In genomic region chr17:56831111-56831816, GRCm38 (mm10) we compare ENCODE assay signal across 8 mouse cellular contexts. TPM values are rescaled to one million over a fixed set of nuclear protein-coding genes. Genes with fewer than 3 reads are reported as not detected.
DNase-seq lines count a peak whose midpoint lies in the region; ATAC-seq lines count a peak whose summit lies in the region.

No protein-coding gene starts in this region.

- peak overlapping the region; percentile 75 for H3K4me3 ChIP-seq in heart, embryonic 13.5 days
- peak overlapping the region; percentile 92 for H3K4me3 ChIP-seq in liver, embryonic 12.5 days
- peak overlapping the region; percentile 55 for H3K4me3 ChIP-seq in stomach, embryonic 15.5 days (replicated peaks)

- H3K9ac ChIP-seq in heart, embryonic 13.5 days: peak overlapping the region; percentile 66
- peak overlapping the region; percentile 66 for H3K9ac ChIP-seq in liver, embryonic 12.5 days
- 0 out of 2 replicates have a peak overlapping the region, but pooled peaks have one; percentile 3 for H3K9ac ChIP-seq in stomach, embryonic 15.5 days

- DNase-seq in CD4-positive helper T cell, adult 2 months (ENCODE audit: low read depth, low spot score): peak; percentile 99
- DNase-seq in brain, embryonic 18.5 days (ENCODE audit: low read depth, low spot score): peak; percentile 98
- DNase-seq in kidney, postnatal 10 days: peak; percentile 100
- DNase-seq in natural killer cell, adult 2 months (ENCODE audit: low spot score in 2 of 2): peak; percentile 97 to 99

- H3K4me1 ChIP-seq in heart, embryonic 13.5 days: peaks cover 21% of the 10 kb centered on the region
- H3K4me1 ChIP-seq in liver, embryonic 12.5 days: peaks cover 65% of the 10 kb centered on the region
- H3K4me1 ChIP-seq in stomach, embryonic 15.5 days: 0 out of 2 replicates have a peak, but pooled peaks cover 12% of the 10 kb centered on the region

- H3K27ac ChIP-seq in heart, embryonic 13.5 days (replicated peaks): no peak overlapping the region
- H3K27ac ChIP-seq in liver, embryonic 12.5 days: no peak overlapping the region
- H3K27ac ChIP-seq in stomach, embryonic 15.5 days: no peak overlapping the region

- under 1% methylated on average over 41 of the region's 42 CpGs for whole genome bisulfite sequencing in heart, embryonic 13.5 days
- under 1% methylated on average over 42 of the region's 42 CpGs for WGBS in liver, embryonic 12.5 days (ENCODE audit: insufficient replicate concordance)
- whole genome bisulfite sequencing in stomach, embryonic 15.5 days: under 1% methylated on average over 41 of the region's 42 CpGs

- H3K27me3 ChIP-seq in heart, embryonic 13.5 days (replicated peaks): peaks cover 31% of the 10 kb centered on the region; the same call in 1 of the 2 replicates
- peaks cover 35% of the 10 kb centered on the region for H3K27me3 ChIP-seq in liver, embryonic 12.5 days (replicated peaks)
- H3K27me3 ChIP-seq in stomach, embryonic 15.5 days (replicated peaks): no peaks in the 10 kb centered on the region

- H3K36me3 ChIP-seq in heart, embryonic 13.5 days: no peaks in the 10 kb centered on the region
- H3K36me3 ChIP-seq in liver, embryonic 12.5 days: no peaks in the 10 kb centered on the region
- H3K36me3 ChIP-seq in stomach, embryonic 15.5 days: no peaks in the 10 kb centered on the region

- peak; percentile 80 for ATAC-seq in erythroid progenitor cell, adult 5-6 weeks (replicated peaks; ENCODE audit: low FRiP score, poor library complexity, severe bottlenecking)
- ATAC-seq in heart, embryonic 13.5 days (ENCODE audit: extremely low read depth, insufficient number of reproducible peaks, low FRiP score, low TSS enrichment): peak; percentile 98
- peak; percentile 92 for ATAC-seq in liver, embryonic 12.5 days
- peak; percentile 97 for ATAC-seq in stomach, embryonic 15.5 days (ENCODE audit: insufficient read depth, low FRiP score, low read depth)

- H3K9me3 ChIP-seq in heart, embryonic 13.5 days: no peaks in the 10 kb centered on the region
- H3K9me3 ChIP-seq in liver, embryonic 12.5 days (replicated peaks): no peaks in the 10 kb centered on the region
- H3K9me3 ChIP-seq in stomach, embryonic 15.5 days: no peaks in the 10 kb centered on the region

- peak overlapping the region; percentile 97 for H3K4me2 ChIP-seq in heart, embryonic 13.5 days
- peak overlapping the region; percentile 94 for H3K4me2 ChIP-seq in liver, embryonic 12.5 days
- H3K4me2 ChIP-seq in stomach, embryonic 15.5 days: peak overlapping the region; percentile 89

RNA-seq across cellular contexts. Expression of gene Rfx2, which starts 0.5 kb away (rescaled TPM):
- total RNA-seq in erythroid progenitor cell, adult 5-6 weeks (2015; ENCODE audit: low replicate concordance): 101 and 107 TPM in 2 replicates
- 76.1 and 105 TPM in 2 replicates for total RNA-seq in erythroid progenitor cell, adult 5-6 weeks (2017; ENCODE audit: low replicate concordance)
- 4.7 and 4.9 TPM in 2 replicates for polyA plus RNA-seq in heart, embryonic 13.5 days (2015; fragmentation: Nextera tagmentation; extraction: Ambion mirVana)
- polyA plus RNA-seq in liver, embryonic 12.5 days (2016; fragmentation: Nextera tagmentation; extraction: Ambion mirVana): 12.6 and 13.6 TPM in 2 replicates
- 6.1 and 6.6 TPM in 2 replicates for polyA plus RNA-seq in stomach, embryonic 15.5 days (2015; fragmentation: Nextera tagmentation; extraction: Ambion mirVana)

RNA-seq across cellular contexts. Expression of gene Acsbg2, which starts 43.0 kb away (rescaled TPM):
- total RNA-seq in erythroid progenitor cell, adult 5-6 weeks (2015; ENCODE audit: low replicate concordance): not detected in 2 replicates
- not detected in 2 replicates for total RNA-seq in erythroid progenitor cell, adult 5-6 weeks (2017; ENCODE audit: low replicate concordance)
- not detected in 2 replicates for polyA plus RNA-seq in heart, embryonic 13.5 days (2015; fragmentation: Nextera tagmentation; extraction: Ambion mirVana)
- polyA plus RNA-seq in liver, embryonic 12.5 days (2016; fragmentation: Nextera tagmentation; extraction: Ambion mirVana): not detected in 2 replicates
- polyA plus RNA-seq in stomach, embryonic 15.5 days (2015; fragmentation: Nextera tagmentation; extraction: Ambion mirVana): not detected in 2 replicates

RNA-seq across cellular contexts. Expression of gene 1700061G19Rik, which starts 44.0 kb away (rescaled TPM):
- not detected in 2 replicates for total RNA-seq in erythroid progenitor cell, adult 5-6 weeks (2015; ENCODE audit: low replicate concordance)
- not detected in 2 replicates for total RNA-seq in erythroid progenitor cell, adult 5-6 weeks (2017; ENCODE audit: low replicate concordance)
- polyA plus RNA-seq in heart, embryonic 13.5 days (2015; fragmentation: Nextera tagmentation; extraction: Ambion mirVana): 0.24 and 0.37 TPM in 2 replicates
- 0.08 and 0.11 TPM in 2 replicates for polyA plus RNA-seq in liver, embryonic 12.5 days (2016; fragmentation: Nextera tagmentation; extraction: Ambion mirVana)
- 0.31 and 0.63 TPM in 2 replicates for polyA plus RNA-seq in stomach, embryonic 15.5 days (2015; fragmentation: Nextera tagmentation; extraction: Ambion mirVana)

Comparison
In these comparisons a context has a peak if more than half of its experiments do, and no peak if none do; other contexts are left out.
1. H3K9ac ChIP-seq: peak in every context shown above with its lines; median percentile 66 in heart, embryonic 13.5 days; 66 in liver, embryonic 12.5 days; 3 in stomach, embryonic 15.5 days.